Mouse (Mus musculus): ENCODE measurements around the gene Nynrin.

- TF ChIP-seq CTCF (IDR thresholded peaks at IDR 0.05; ENCODE audit: insufficient read depth, low read length) (no peak), POLR2A (IDR thresholded peaks at IDR 0.05; ENCODE audit: borderline replicate concordance, extremely low read depth, low read depth, low read length) (no peak)
Observed at GRCm38 (mm10) chr14:55913406-55913805, 59.6 kb downstream of the Nynrin start.

All from lung, adult 2 months (tissue).